Mouse (Mus musculus): Measurements from ENCODE around the gene Stpg2.
"Not testable (repeated sequence)": the region's sequence is repeated elsewhere in the genome, so short reads cannot be mapped to it uniquely, and the experiment has no call there.

Stpg2 gene

DNA sequence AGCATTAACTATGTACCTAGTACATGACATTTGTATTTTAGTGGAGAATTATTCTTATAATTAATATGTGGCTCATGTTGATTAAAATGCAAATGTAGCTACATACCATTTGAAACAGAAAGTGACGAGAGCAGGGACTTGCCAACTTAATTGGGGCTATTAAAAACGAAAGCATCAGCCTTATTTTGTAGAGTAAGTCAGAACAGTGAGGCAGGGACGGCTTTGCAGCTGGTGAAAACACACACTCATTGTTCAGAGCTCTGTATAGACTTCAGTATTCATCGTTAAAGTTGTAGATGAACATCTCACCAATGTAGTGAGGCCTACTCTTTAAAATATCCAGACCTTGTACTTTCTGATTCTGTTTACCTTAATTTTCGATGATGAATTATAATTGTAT is 213.6 kb downstream of the Stpg2 start:
- no peak for DNase-seq (ENCODE audit: low spot score in 2 of 2)

DNA sequence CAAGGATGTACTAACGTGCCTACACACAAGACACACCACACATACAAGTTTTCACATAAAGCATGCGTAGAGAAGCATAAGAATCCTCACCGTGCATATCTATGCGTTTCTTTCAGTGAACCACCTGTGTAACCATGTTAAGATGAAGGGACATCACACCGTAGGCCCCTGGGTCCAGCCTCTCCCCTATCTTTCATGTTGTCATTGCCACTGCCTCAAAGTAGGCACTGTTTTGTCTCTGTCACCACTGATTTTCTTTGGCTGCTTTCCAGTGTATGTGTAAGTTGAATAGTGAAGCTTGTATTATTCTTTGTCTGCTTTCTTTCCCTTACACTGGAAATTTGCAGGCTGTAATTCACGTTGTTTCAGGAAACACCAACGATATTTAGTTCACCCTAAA is 236.7 kb downstream of the Stpg2 start:
- DNase-seq (ENCODE audit: low spot score in 2 of 2), result no peak

DNA sequence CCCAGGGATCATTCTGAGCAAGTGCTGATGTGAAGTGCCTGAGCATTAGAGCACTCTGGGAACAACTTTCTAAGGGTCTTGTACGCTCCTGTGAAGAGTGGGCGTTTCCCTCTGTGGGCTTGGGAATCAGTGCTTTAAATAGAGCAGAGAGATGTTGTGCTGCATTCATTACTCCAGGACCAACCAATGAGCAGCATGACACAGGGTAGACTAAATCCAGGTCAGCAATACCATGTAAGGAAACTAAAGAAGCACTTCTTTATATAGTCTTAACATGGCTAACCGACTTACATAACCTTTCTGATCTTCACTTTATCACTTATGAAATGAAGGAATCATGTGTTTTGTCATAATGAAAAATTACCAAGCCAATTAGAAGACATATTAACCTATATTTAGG is 290.4 kb downstream of the Stpg2 start:
- no peak for DNase-seq (ENCODE audit: low spot score in 2 of 2)

DNA sequence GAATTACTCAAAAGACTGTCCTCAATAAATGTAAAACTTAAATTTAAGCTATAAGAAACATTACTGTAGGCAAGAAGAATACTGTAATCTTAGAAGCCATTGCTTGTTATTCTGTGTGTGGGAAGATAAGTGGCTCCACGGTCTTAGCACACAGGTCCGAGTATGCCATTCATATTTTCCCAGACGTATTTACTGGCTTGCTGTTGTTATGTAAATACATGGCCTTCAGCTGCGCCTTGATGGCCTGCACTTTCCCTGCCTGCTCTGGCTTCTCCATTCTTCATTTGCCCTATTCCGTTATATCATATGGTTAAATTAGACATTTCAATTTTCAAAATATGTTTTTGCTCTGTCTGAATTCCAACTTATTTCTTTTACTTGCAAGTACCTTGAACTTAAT is 296.7 kb downstream of the Stpg2 start:
- no peak for DNase-seq (ENCODE audit: low spot score in 2 of 2)

DNA sequence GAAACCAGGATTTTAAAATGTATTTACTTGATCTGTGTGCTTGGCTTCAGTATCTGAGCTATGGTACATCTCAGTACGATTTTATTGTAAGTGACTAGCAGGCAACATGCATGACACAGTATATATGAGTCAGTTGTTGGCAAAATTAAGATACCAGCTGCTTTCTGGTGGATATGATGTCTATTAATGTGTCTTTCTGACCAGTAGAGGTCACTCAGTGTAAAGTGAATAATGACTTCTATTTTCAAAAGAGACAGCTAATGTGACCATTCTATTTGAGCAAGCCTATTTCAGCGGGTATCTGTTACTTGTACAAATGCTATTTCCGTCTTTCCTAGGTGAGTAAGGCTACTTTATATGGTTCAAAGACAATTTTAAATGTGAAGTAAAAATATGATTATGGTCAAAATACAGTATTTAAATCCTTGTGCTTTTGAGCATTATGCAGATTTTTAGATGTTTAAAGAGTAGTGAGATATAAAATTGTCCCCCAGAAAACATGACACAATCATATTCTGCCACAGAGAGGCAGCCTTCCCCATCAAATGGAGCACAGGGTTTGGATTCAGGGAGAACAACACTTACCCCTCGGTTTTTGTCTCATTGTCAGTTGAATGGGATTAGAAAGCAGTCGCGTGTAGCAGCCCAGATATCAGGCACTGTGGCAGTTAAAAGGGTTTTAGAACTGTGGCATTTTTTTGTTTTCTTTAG is 303.9 kb downstream of the Stpg2 start:
- DNase-seq (ENCODE audit: low spot score in 2 of 2), result no peak

DNA sequence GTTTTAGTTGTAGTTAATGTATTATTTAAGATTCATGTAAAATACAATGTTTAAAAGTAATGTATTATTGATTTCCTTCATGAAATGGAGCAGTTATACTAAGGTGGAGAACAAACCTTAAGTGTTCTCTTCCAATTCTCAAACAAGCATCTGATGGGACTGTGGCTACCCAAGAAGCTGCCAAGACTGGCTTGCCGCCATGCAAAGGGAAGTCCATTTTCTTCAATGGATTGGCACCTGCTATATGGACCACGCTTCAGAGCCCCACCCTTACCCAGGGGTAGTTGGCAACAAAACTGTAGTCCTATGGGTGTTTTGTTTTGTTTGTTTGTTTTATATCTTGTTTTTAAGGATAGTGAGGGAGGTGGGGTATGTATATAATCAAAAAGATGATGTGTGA is 373.0 kb downstream of the Stpg2 start:
- DNase-seq (ENCODE audit: low spot score in 2 of 2), result no peak

DNA sequence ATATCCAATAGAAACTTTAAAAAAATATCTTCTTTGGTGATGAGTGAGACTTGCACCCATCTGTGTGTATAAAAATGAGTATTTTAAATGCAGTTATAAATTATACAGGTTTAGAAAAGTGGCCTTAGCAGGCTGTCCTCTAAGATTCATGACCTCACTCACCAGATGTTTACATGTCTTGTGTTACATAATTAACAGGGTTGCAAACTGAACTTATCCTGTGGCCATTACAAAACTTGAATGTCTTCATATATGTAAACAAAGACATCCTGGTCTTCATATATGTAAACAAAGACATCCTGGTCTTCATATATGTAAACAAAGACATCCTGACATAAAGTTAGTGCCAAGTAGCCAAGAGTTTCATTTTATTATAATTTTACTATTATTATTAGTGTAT is 375.8 kb downstream of the Stpg2 start:
- no peak for DNase-seq (ENCODE audit: low spot score in 2 of 2)

DNA sequence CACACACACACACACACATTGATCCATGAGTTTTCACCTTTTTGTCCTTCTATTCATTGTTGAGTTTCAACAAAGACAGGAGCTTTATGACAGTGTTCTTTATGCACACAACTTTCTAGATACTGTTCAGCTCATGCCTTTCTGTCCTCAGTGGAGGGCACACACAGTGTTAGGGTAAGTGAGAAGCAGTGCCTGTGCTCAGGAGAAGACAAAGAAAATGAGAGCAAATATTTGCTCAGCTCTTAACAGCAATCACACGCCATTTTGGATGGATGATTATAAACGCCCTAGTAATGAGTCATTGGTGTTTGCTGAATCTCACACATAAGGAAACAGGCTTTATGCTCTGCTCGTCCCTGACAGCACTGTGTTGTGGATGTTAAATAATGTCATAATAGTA is 394.0 kb downstream of the Stpg2 start:
- no peak for DNase-seq (ENCODE audit: low spot score in 2 of 2)

DNA sequence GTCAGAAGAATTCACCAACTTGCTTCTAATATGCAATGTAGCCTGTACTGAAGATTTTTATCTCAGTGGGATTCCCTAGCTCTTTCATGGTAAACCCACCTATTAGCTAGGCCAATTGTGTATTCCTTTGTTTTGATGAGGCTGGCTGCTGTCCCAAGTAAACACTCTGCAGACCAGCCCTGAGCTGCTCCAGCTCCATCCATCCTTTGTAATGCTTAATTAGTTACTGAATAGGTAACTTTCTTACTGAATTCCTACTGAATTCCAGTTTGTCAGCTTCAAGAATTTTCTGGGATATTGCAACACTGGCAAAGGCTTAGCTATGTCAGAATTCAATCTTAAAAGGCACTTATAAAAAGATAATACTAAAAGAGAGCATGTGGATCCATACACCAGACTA is 402.8 kb downstream of the Stpg2 start:
- not testable (repeated sequence) for DNase-seq (ENCODE audit: low spot score in 2 of 2)

DNA sequence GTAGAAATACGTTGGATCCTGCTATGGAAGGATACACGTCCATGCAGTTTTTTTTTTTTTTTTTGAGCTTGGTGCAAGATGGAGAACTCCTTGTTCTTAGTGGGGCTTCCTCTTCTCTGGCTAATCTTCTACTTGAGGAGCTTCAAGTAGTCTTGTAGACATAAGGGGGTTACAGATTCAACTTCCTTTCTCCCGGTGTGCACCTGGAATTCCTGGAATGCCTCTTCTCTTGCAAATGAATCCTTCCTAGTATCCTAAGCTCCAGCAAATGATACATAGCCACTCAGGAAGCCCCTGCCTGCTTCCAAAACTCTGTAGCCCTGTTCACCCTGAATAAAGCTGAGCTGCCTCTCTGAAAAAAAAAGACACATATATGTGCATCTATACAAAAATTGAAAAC is 409.1 kb downstream of the Stpg2 start:
- no peak for DNase-seq (ENCODE audit: low spot score in 2 of 2)

DNA sequence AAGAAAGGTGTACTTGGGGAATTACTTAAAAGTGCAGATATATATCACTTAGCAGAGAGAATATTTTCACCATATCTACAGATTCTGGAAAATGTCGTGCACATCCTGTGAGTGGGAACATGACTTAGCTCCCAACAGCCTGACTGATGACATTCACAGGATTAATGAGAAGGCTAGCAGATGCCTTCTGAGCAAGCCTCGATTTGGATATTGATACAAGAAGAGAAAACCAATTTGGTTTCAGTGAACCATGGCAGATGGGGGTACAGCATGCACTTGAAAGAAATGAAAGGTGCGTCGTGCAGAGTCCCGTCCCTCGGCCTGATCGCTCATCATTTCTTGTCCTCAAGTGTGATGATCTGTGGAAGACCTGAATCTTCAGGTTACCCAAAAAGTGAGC is 410.3 kb downstream of the Stpg2 start:
- DNase-seq (ENCODE audit: low spot score in 2 of 2), result no peak

DNA sequence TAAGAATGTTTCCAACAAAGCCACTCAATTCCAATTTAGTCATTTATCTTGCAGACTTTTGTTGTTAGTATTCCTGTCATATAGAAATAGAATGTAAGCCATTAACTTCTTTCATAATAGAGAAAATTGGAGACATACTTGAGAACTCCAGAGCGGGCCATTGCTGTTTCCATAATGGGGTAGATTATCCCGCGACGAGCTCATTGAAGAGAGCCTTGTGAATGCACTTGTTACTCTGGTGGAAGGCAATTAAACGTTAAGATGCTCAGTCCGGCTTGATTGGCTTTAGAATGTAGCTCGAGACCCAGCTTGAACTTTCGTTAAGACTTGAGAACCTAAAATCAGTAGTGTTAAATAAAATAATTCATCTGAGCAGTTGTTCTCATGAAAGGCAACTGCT is 432.4 kb downstream of the Stpg2 start:
- no peak for DNase-seq (ENCODE audit: low spot score in 2 of 2)

DNA sequence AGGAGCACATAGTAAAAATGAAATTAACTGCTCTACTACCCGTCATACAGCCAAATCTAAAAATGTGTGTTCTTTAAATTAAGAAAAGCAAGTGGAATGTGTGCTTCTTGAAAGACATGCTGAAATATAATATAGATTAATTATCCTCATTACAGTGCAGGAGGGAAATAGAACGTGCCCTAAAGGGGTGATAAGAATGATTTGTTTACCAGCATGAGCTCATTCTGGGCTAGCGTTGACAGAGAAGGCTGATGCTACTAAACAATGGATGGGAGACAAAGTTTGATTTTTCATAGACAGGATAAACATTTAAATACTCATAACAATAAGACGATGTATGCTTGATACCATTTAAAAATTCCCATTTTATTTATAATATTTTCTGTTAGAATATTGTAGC is 446.0 kb downstream of the Stpg2 start:
- no peak for DNase-seq (ENCODE audit: low spot score in 2 of 2)

DNA sequence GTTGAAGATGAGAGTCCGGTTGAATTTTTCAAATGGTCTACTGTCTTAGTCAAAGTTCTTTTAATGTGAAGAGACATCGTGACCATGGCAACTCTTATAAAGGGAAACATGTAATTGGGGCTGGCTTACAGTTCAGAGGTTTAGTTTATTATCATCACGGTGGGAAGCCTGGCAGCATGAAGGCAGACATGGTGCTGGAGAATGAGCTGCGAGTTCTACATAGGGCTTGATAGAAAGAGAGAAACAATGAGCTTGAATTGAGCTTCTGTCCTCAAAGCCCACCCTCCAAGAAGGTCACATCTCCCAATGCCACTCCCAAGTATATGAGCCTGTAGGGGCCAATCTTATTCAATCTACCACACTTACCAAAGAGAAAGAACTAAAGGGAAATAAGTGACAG is 453.9 kb downstream of the Stpg2 start:
- no peak for DNase-seq (ENCODE audit: low spot score in 2 of 2)

DNA sequence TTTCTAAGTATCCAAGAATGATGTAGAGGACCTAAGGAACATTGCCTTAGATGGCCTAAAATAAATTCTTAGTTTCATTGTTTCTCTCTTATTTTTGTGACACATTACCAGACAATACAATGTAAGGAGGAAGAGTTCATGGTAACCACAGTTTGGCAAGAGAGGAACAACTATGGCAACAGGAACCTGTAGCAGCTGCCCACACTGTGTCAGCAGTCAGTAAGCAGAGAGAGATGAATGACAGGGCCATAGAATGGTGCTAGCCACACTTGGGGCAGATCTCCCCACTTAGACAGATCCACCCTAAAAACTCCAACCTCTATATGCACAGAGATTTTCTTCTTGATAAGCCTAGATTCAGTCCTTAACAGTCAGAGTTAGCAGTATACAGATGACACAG is 456.7 kb downstream of the Stpg2 start:
- no peak for DNase-seq (ENCODE audit: low spot score in 2 of 2)

DNA sequence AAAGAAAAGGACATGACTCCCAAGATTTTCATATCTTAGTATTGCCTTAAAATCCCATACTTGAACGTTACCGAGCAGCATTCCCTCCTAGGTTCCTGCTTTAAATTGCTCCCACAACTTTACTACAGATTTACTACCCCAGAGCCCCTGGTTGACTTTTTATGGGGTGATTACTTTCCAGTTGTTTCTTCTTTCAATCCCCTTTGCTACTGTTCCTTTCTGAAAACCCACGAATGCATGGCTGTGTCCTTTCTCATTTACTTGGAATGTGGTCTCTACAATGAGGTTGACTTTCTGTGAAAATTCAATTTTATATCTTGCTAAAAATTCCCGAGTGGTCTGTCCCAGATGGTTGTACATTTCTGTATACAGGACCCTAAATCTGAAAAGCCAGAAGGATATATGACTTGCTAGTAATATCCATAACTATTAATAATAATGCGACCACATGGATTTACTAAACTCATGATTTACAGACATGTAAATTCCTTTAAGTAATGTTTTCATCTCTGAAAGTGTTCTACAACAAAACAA is 458.3 kb downstream of the Stpg2 start:
- no peak for DNase-seq (ENCODE audit: low spot score in 2 of 2)

DNA sequence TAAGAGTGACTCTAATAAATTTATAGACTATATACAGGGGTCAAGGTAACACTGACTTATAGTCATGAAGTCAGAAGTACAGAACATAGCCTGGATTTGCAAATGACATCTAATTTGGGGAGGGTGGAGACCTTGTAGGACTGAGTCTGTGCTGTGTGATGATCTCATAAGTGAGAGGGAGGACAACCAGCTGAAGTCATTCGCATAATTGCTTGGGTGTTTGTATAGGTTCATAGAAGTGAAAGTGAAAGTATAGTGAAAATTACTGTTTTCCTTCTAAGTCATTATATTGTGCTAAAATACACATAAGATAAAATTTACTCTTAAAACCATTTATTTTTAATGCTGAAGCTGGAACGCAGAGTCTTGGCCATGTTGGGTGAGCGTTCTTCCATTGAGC is 459.6 kb downstream of the Stpg2 start:
- DNase-seq (ENCODE audit: low spot score in 2 of 2), result no peak

DNA sequence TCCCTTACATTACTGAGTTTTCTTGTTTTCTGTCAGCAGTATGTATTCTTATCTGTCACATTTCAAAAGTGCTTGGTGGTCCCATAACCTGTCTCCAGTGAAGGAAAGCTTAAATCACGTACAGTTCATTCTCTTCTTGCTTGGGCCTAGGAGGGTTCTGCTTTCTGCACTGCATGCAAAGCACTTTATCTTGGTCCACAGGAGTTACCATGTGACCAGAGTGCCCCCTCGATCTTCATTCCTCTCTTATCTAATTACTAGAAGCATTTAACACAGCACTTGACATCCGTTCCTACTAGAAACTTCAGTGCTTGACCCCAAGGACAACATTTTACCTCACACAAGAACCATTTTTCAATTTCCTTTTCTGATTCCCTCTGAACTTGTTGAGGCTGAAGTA is 470.7 kb downstream of the Stpg2 start:
- DNase-seq (ENCODE audit: low spot score in 2 of 2), result no peak

DNA sequence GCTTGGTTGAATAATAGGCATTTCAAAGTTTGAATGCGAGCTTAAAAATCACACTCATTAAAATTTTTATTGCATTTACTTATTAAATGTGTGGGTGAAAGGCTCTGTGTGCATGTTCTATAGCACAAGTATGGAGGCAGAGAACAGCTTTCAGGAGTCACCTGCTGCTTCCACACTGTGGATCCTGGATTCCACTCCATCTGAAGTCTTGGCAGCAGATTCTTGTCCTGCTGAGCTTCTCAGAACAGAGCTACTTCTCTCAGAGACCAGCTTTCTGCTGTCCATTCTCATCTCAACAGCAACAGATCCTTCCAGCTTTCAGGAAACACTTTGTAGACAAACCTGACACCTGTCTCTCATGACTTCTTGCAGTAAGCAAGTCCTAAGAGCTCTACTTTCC is 471.2 kb downstream of the Stpg2 start:
- no peak for DNase-seq (ENCODE audit: low spot score in 2 of 2)

DNA sequence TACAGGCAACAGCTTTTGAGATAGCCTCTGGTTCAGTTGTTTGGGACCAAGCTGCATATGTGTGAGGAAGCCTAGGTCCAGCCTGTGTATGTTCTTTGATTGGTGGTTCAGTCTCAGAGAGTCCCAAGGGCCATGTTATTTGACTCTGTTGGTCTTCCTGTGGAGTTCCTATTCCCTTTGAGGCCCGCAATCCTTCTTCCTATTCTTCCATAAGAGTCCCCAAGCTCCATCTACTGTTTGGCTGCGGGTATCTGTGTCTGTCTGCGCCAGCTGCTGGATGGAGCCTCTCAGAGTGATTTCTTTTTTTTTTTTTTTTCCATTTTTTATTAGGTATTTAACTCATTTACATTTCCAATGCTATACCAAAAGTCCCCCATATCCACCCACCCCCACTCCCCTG is 498.7 kb downstream of the Stpg2 start:
- DNase-seq (ENCODE audit: low spot score in 2 of 2), result not testable (repeated sequence)

DNA sequence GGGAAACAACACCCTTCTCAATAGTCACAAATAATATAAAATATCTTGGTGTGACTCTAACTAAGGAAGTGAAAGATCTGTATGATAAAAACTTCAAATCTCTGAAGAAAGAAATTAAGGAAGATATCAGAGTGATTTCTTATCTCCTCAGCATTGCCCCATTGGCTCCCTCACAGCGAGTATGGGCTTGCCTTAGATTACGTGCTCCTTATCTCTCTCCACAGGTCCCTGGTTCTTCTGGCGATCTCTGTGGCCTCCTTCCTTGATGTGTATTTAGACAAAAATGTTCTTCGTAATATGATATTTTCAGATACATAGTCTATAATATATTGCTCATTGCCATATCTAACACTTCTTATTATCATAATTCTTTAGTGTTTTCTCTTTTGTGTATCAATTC is 501.9 kb downstream of the Stpg2 start:
- not testable (repeated sequence) for DNase-seq (ENCODE audit: low spot score in 2 of 2)

DNA sequence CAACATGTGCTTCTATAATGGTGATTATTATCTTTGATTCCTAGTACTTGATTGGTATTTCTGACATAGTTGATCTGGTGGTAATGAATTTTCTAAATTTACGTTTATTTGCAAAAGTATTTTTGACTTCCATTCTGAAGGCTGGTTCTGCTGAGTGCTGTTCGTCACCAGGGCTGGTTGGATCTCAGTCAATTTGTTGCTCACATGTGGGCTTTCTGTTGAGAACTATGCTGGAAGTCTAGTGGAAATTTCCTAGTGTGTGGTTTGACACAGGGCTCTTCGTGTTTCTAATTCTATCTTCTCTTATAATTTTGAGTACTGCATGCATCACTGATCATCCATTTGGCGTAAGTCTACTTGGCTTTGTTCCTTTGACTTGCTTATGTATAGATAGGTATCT is 504.3 kb downstream of the Stpg2 start:
- no peak for DNase-seq (ENCODE audit: low spot score in 2 of 2)

DNA sequence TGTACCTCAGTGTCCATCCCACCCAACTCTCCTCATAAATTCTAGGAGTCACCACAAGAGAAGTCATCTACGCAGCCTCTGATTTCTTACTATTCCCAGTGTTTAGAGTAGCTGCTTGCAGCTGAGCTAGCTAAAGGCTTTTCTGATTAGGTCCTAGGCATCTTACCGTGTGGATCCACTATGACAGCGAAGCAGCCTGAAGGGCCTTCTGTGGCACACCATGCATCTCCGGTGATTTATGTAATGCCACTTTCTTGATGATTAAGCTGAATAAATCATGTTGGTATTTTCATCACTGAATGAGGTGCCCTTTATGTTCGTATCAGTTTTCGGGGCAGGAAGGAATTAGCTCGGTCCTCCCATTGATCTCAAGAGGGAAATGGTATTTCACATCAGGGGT is 523.3 kb downstream of the Stpg2 start:
- DNase-seq (ENCODE audit: low spot score in 2 of 2), result no peak

DNA sequence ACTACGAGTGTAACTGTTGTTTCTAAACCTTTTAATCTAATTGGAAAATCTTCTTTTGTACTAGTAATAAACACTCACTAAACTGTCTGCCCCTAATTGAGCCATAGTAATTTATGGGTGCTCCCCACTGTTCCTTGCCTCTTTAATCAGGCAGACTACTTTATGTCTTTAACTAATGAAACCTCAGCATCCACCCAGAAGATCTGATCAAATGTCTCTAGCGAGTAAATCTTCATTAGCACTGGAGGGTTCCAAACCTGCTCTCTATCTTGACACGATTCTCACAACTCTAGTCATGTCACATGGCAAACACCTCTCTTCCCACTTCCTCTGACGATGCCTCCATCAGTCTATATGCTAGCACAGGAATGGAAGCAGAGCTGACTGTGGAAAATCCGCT is 523.8 kb downstream of the Stpg2 start:
- DNase-seq (ENCODE audit: low spot score in 2 of 2), result no peak
